ENCODE assay signal across 20 mouse cellular contexts in genomic region chr16:92190603-92191002, GRCm38 (mm10).
DNase-seq lines count a peak whose midpoint lies in the region; TF ChIP-seq lines count a peak whose summit lies in the region.
"Had no signal": no experiment of that assay in that cellular context is flagged by ENCODE, and none has a peak within 500 bp of the region (broad histone marks: within the 10 kb centered on the region; RNA-seq: fewer than 3 reads in every experiment).

No protein-coding gene starts in this region.

- H3K4me3 ChIP-seq in myocyte, result no peak overlapping the region

- H3K27me3 ChIP-seq in myocyte (ENCODE audit: control insufficient read depth, insufficient read depth, insufficient read length), result no peaks in the 10 kb centered on the region
- H3K27me3 ChIP-seq: Patski had no signal

- DNase-seq in 3T3-L1 (ENCODE audit: low read depth, low spot score), result peak; percentile 17
- DNase-seq in Muller cell, postnatal 12 days (ENCODE audit: inconsistent ontology term), result peak; percentile 17
- DNase-seq in kidney, postnatal 36 days, result no peak
- no peak for DNase-seq in yolk sac, embryonic 10.5 days (ENCODE audit: low spot score)
- DNase-seq in cerebellum, adult 11 months, result no peak
- DNase-seq: adrenal gland, adult 2 months; adrenal gland, adult 8-10 months; adrenal gland, postnatal 10 days; adrenal gland, postnatal 14 days; adrenal gland, postnatal 25 days; adrenal gland, postnatal 36 days; B cell, adult 2 months; cerebellum, adult 11-12 months; cerebellum, adult 18-20 months; cerebellum, adult 2 months; cerebellum, adult 8-10 months; cerebellum, adult 9-10 months had no signal

- no peaks in the 10 kb centered on the region for H3K79me2 ChIP-seq in myocyte (ENCODE audit: control insufficient read depth, insufficient read depth)

- no peak overlapping the region for H3K4me2 ChIP-seq in myocyte (ENCODE audit: low read depth)

- H3ac ChIP-seq in myocyte (ENCODE audit: control insufficient read depth, insufficient read length), result no peak overlapping the region

- TF ChIP-seq POLR2A in myocyte (IDR thresholded peaks at IDR 0.05; ENCODE audit: insufficient read length, low read depth), result no peak

- H3K36me3 ChIP-seq in myocyte (ENCODE audit: control insufficient read depth, insufficient read depth), result no peaks in the 10 kb centered on the region
- H3K36me3 ChIP-seq: G1E had no signal

TF ChIP-seq in myocyte, 11 proteins besides CTCF, POLR2A, EP300 and RAD21:
- TF ChIP-seq MYOG (IDR thresholded peaks at IDR 0.05; ENCODE audit: control insufficient read depth in 1 of 3, insufficient read depth in 1 of 3, insufficient read length in 2 of 3, low read depth in 2 of 3), result peak in 1 of 3 experiments; percentile 35
- TF ChIP-seq TCF3 (IDR thresholded peaks at IDR 0.05; ENCODE audit: insufficient read length, low read depth), result no peak
- no peak for TF ChIP-seq MAX (IDR thresholded peaks at IDR 0.05; ENCODE audit: low read depth)
- TF ChIP-seq POLR2AphosphoS2 (IDR thresholded peaks at IDR 0.05; ENCODE audit: insufficient read length, low read depth), result no peak
- no peak for TF ChIP-seq CEBPB (IDR thresholded peaks at IDR 0.05; ENCODE audit: insufficient read depth, poor library complexity, severe bottlenecking)
- peak in 2 of 3 experiments; percentile 56 to 66 for TF ChIP-seq MYOD1 (IDR thresholded peaks at IDR 0.05; ENCODE audit: control insufficient read depth in 1 of 3, insufficient read length in 2 of 3, low read depth in 2 of 3)
- no peak for TF ChIP-seq TCF12 (IDR thresholded peaks at IDR 0.05; ENCODE audit: insufficient read depth, poor library complexity, severe bottlenecking)
- no peak for TF ChIP-seq E2F4 (IDR thresholded peaks at IDR 0.05; ENCODE audit: insufficient read depth)
TF ChIP-seq in myocyte: peak in this region for 2.

Comparison
In these comparisons a context has a peak if more than half of its experiments do, and no peak if none do; other contexts are left out.
1. DNase-seq: peak in 3T3-L1 (single experiment) and Muller cell, postnatal 12 days (single experiment); none in kidney, postnatal 36 days (0 of 2), yolk sac, embryonic 10.5 days (single experiment) and cerebellum, adult 11 months (single experiment).